Mouse (Mus musculus) retina, embryonic 14.5 days (tissue): ENCODE measurements at regions not wholly inside any gene's neighbourhood (a gene's known extent, or its start where the extent isn't known, plus 50 kb on each side); places are given as distances from the start of the nearest gene placed in this dataset.

Experiments
- DNase-seq: peaks from one replicate; pipeline ENCODE4 v3.0.0-alpha.2; 2015; ENCODE audit warnings: low spot score

DNA sequence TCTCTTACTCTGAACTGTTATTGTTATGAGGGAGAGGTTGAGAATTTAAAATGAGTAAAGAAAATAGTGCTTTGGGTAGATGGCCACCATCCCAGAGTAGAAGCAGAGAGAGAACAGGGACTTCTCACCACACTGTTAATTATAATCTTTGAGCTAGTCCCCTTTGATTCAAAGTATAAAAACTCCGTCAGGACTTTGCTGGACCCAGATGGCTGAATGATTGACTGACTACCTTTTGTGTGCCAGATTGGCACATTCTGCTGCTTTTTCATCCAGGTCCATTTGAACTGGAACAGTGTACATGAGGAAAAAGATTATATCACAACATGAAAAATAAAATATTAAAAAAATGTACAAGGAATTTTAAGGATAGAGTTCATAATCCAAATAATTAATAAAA, 449.8 kb downstream of the Slitrk1 start:
- DNase-seq = no peak

GRCm38 (mm10) chr14:108459356-108459755, 454.6 kb downstream of the Slitrk1 start:
- DNase-seq = no peak

DNA sequence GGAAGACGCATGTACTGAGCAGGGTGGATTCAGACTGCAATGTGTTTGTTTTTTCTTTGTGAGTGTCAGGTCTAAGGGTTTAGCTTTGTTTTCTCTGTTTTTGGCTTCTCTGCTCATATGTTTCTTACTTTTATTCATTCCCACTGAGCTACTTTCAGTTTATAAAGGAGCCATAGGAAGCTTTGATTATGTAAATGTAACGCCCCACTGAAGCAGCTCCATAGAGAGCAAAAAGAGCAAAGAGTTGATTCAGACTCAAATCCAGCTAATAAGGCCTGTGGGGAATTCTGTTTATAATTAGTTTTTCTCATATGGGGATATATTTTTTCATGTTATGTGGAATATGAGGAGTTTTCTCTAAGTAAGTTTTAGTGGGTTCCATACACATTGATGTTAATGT, 476.9 kb downstream of the Slitrk1 start:
- no peak for DNase-seq

- DNase-seq = peak; percentile 9
Measured at GRCm38 (mm10) chr14:108405113-108405512, 508.8 kb downstream of the Slitrk1 start.

GRCm38 (mm10) chr14:108403466-108403865, 510.5 kb downstream of the Slitrk1 start:
- no peak for DNase-seq
